Mouse (Mus musculus): ENCODE data around the gene Dock6. TPM values are rescaled to one million over a fixed set of nuclear protein-coding genes. Genes with fewer than 3 reads are reported as not detected.

Gene Dock6
- polyA plus RNA-seq, 1 experiment, result 102 TPM

Other genes with a start within 250 kb of the Dock6 start
- 56.6 and 63.0 TPM in 2 replicates for gene Smarca4, start 236.5 kb downstream of the Dock6 start, polyA plus RNA-seq (2012; rRNA removed)
- 29.2 and 35.7 TPM in 2 replicates for gene Ldlr, start 129.2 kb downstream of the Dock6 start, polyA plus RNA-seq (2012; rRNA removed)
- gene Spc24, start 92.3 kb downstream of the Dock6 start, polyA plus RNA-seq (2012; rRNA removed), result 2.4 and 3.0 TPM in 2 replicates
- gene Kank2, start 53.9 kb downstream of the Dock6 start, polyA plus RNA-seq (2012; rRNA removed), result 44.6 and 77.0 TPM in 2 replicates
- 1.2 and 2.0 TPM in 2 replicates for gene Angptl8, start 17.1 kb downstream of the Dock6 start, polyA plus RNA-seq (2012; rRNA removed)
- 54.4 and 59.9 TPM in 2 replicates for gene Rab3d, start 65.6 kb upstream of the Dock6 start, polyA plus RNA-seq (2012; rRNA removed)
- 8.8 and 9.4 TPM in 2 replicates for gene Ccdc159, start 74.8 kb upstream of the Dock6 start, polyA plus RNA-seq (2012; rRNA removed)
- 93.0 and 101 TPM in 2 replicates for gene Tmem205, start 74.9 kb upstream of the Dock6 start, polyA plus RNA-seq (2012; rRNA removed)
- gene Plppr2, start 84.4 kb upstream of the Dock6 start, polyA plus RNA-seq (2012; rRNA removed), result 14.5 and 17.1 TPM in 2 replicates
- 4.6 and 6.4 TPM in 2 replicates for gene Swsap1, start 103.1 kb upstream of the Dock6 start, polyA plus RNA-seq (2012; rRNA removed)
- 1.8 and 2.1 TPM in 2 replicates for gene Epor, start 110.9 kb upstream of the Dock6 start, polyA plus RNA-seq (2012; rRNA removed)
- gene Rgl3, start 136.8 kb upstream of the Dock6 start, polyA plus RNA-seq (2012; rRNA removed), result 25.7 and 27.3 TPM in 2 replicates
- gene Ccdc151, start 150.0 kb upstream of the Dock6 start, polyA plus RNA-seq (2012; rRNA removed), result 0.19 and 0.29 TPM in 2 replicates
- gene Prkcsh, start 150.2 kb upstream of the Dock6 start, polyA plus RNA-seq (2012; rRNA removed), result 84.4 and 86.5 TPM in 2 replicates
- 0.06 and 0.16 TPM in 2 replicates for gene Elavl3, start 199.4 kb upstream of the Dock6 start, polyA plus RNA-seq (2012; rRNA removed)
- not detected in 2 replicates for gene Gm49318, start 218.6 kb upstream of the Dock6 start, polyA plus RNA-seq (2012; rRNA removed)
- gene Zfp653, start 218.7 kb upstream of the Dock6 start, polyA plus RNA-seq (2012; rRNA removed), result 18.0 and 21.3 TPM in 2 replicates
- gene Ecsit, start 232.8 kb upstream of the Dock6 start, polyA plus RNA-seq (2012; rRNA removed), result 39.4 and 40.3 TPM in 2 replicates
- gene Cnn1, start 246.6 kb upstream of the Dock6 start, polyA plus RNA-seq (2012; rRNA removed), result 3,917 and 4,778 TPM in 2 replicates